Mouse (Mus musculus): ENCODE measurements around the gene Zfp341. TPM values are rescaled to one million over a fixed set of nuclear protein-coding genes. Genes with fewer than 3 reads are reported as not detected.

Gene Zfp341
- total and polyA plus RNA-seq, 3 experiments = 0.93 to 11.1 (median 5.4) TPM

- H3K9me3 ChIP-seq (replicated peaks) = peaks cover 3% of the 10 kb centered on the region; the same call in 1 of the 2 replicates
- no peak overlapping the region for H3K4me3 ChIP-seq (ENCODE audit: low read depth, low read length)
- TF ChIP-seq TAL1 (conservative IDR thresholded peaks at IDR 0.05; ENCODE audit: low read depth, low read length) = no peak
- TF ChIP-seq CTCF (IDR thresholded peaks at IDR 0.05; ENCODE audit: low read depth, low read length) = no peak
- no peak for TF ChIP-seq GATA2 (IDR thresholded peaks at IDR 0.05; ENCODE audit: borderline replicate concordance, low read depth, low read length)
- TF ChIP-seq POLR2AphosphoS5 (IDR thresholded peaks at IDR 0.05; ENCODE audit: insufficient replicate concordance, low read depth, low read length) = no peak
- TF ChIP-seq GATA1 (IDR thresholded peaks at IDR 0.05; ENCODE audit: borderline replicate concordance, low read length) = no peak
- peaks cover 14% of the 10 kb centered on the region for H3K27me3 ChIP-seq (ENCODE audit: insufficient read depth, low read length)
- ATAC-seq (ENCODE audit: extremely low read depth, insufficient number of reproducible peaks, low FRiP score, poor library complexity, severe bottlenecking) (no peak), DNase-seq (ENCODE audit: low spot score) (no peak)
- peaks cover 3% of the 10 kb centered on the region; the same call in 1 of the 2 replicates for H3K4me1 ChIP-seq (ENCODE audit: insufficient read depth, low read depth, low read length)
- peaks cover 44% of the 10 kb centered on the region for H3K36me3 ChIP-seq (replicated peaks)
Measured at GRCm38 (mm10) chr2:154646634-154647033, 33.5 kb downstream of the Zfp341 start.

DNA sequence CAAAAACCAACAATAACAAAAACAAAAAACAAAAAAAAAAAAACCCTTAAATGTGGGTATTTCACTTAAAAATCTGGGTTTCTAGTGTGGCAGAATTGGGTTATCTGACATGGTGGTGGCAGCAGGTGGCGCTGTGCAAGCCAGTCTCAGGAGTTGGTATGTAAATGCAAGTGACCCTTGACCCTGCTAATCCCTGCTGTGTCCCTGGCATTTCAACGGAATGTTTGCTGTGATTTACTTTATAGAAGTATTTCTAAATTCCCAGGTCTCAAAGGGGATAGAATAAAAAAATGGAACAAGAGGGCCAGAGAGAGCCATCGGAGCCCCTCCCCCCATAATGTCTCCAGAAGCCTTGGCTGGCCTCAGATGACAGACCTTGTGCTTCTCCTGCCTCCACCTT is 35.0 kb downstream of the Zfp341 start:
- no peak for TF ChIP-seq POLR2AphosphoS5 (IDR thresholded peaks at IDR 0.05; ENCODE audit: insufficient replicate concordance, low read depth, low read length)
- TF ChIP-seq CTCF (IDR thresholded peaks at IDR 0.05; ENCODE audit: low read depth, low read length) = no peak
- no peak for TF ChIP-seq GATA1 (IDR thresholded peaks at IDR 0.05; ENCODE audit: borderline replicate concordance, low read length)
- TF ChIP-seq TAL1 (conservative IDR thresholded peaks at IDR 0.05; ENCODE audit: low read depth, low read length) = no peak
- TF ChIP-seq GATA2 (IDR thresholded peaks at IDR 0.05; ENCODE audit: borderline replicate concordance, low read depth, low read length) = no peak
- peaks cover 3% of the 10 kb centered on the region; the same call in 1 of the 2 replicates for H3K9me3 ChIP-seq (replicated peaks)
- H3K36me3 ChIP-seq (replicated peaks) = peaks cover 33% of the 10 kb centered on the region
- H3K27me3 ChIP-seq (ENCODE audit: insufficient read depth, low read length) = peaks cover 17% of the 10 kb centered on the region
- H3K4me1 ChIP-seq (ENCODE audit: insufficient read depth, low read depth, low read length) = peaks cover 3% of the 10 kb centered on the region; the same call in 1 of the 2 replicates
- DNase-seq (ENCODE audit: low spot score) (no peak), ATAC-seq (ENCODE audit: extremely low read depth, insufficient number of reproducible peaks, low FRiP score, poor library complexity, severe bottlenecking) (no peak)
- no peak overlapping the region for H3K4me3 ChIP-seq (ENCODE audit: low read depth, low read length)

DNA sequence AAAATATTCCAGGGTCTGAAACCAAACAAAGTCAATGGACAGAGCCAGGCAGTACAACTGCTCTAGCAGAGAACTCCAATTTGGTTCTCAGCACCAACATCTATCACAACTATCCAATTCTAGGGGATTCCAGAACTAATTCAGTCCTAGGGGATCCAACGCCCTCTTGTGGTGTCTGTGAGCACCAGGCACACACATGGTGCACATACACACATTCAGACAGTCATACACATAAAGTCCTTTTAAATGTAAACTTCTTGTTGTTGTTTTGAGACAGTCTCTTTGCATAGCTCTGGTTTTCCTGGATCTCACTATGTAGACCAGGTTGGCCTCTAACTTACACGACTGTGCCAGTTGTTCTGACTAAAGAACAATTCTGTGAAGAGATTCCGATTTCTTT is 37.3 kb downstream of the Zfp341 start:
- peaks cover 11% of the 10 kb centered on the region for H3K36me3 ChIP-seq (replicated peaks)
- no peak for DNase-seq (ENCODE audit: low spot score)
- peaks cover 3% of the 10 kb centered on the region; the same call in 1 of the 2 replicates for H3K9me3 ChIP-seq (replicated peaks)
- H3K4me3 ChIP-seq (ENCODE audit: low read depth, low read length) = no peak overlapping the region
- TF ChIP-seq GATA2 (IDR thresholded peaks at IDR 0.05; ENCODE audit: borderline replicate concordance, low read depth, low read length) = no peak
- TF ChIP-seq CTCF (IDR thresholded peaks at IDR 0.05; ENCODE audit: low read depth, low read length) = no peak
- no peak for TF ChIP-seq GATA1 (IDR thresholded peaks at IDR 0.05; ENCODE audit: borderline replicate concordance, low read length)
- no peak for TF ChIP-seq TAL1 (conservative IDR thresholded peaks at IDR 0.05; ENCODE audit: low read depth, low read length)
- no peak for TF ChIP-seq POLR2AphosphoS5 (IDR thresholded peaks at IDR 0.05; ENCODE audit: insufficient replicate concordance, low read depth, low read length)
- H3K4me1 ChIP-seq (ENCODE audit: insufficient read depth, low read depth, low read length) = 0 out of 2 replicates have a peak, but pooled peaks cover 3% of the 10 kb centered on the region
- ATAC-seq (ENCODE audit: extremely low read depth, insufficient number of reproducible peaks, low FRiP score, poor library complexity, severe bottlenecking) = no peak
- H3K27me3 ChIP-seq (ENCODE audit: insufficient read depth, low read length) = peaks cover 17% of the 10 kb centered on the region

DNA sequence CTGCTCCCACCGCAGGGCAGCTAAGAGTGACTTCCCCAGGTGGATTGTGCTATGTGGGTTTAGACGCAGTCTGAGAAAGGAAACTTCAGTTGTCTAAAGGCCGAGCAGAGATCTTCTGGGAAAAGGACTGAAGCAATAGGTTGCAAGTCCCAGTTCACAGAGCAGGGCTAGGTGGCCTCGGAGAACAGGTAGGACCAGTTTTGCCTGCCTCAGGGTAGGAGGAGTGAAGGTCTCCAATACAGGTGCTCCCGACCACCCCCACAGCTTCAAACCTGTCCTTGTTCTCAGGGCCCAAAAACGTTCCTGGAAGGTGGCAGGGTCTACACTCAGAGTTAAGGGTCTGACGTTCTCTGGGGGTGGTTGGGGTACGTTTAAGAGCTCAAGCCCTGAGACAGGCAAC is 38.3 kb downstream of the Zfp341 start, which contains the start of gene Chmp4b:
Chmp4b (plus strand) TSS at position 343 of the 400 bp plus-strand sequence.
- H3K4me1 ChIP-seq (ENCODE audit: insufficient read depth, low read depth, low read length) = peaks cover 10% of the 10 kb centered on the region
- peaks cover 17% of the 10 kb centered on the region for H3K27me3 ChIP-seq (ENCODE audit: insufficient read depth, low read length)
- ATAC-seq (ENCODE audit: extremely low read depth, insufficient number of reproducible peaks, low FRiP score, poor library complexity, severe bottlenecking) = no peak
- no peak within 1 kb of the TSS for H3K4me3 ChIP-seq (ENCODE audit: low read depth, low read length)
- TF ChIP-seq GATA1 (IDR thresholded peaks at IDR 0.05; ENCODE audit: borderline replicate concordance, low read length) (no peak), POLR2AphosphoS5 (IDR thresholded peaks at IDR 0.05; ENCODE audit: insufficient replicate concordance, low read depth, low read length) (no peak), CTCF (IDR thresholded peaks at IDR 0.05; ENCODE audit: low read depth, low read length) (no peak), TAL1 (conservative IDR thresholded peaks at IDR 0.05; ENCODE audit: low read depth, low read length) (no peak), GATA2 (IDR thresholded peaks at IDR 0.05; ENCODE audit: borderline replicate concordance, low read depth, low read length) (no peak)
- H3K36me3 ChIP-seq (replicated peaks) = peaks cover 2% of the 10 kb centered on the region
- DNase-seq (ENCODE audit: low spot score) = no peak
- H3K9me3 ChIP-seq (replicated peaks) = peaks cover 3% of the 10 kb centered on the region; the same call in 1 of the 2 replicates

DNA sequence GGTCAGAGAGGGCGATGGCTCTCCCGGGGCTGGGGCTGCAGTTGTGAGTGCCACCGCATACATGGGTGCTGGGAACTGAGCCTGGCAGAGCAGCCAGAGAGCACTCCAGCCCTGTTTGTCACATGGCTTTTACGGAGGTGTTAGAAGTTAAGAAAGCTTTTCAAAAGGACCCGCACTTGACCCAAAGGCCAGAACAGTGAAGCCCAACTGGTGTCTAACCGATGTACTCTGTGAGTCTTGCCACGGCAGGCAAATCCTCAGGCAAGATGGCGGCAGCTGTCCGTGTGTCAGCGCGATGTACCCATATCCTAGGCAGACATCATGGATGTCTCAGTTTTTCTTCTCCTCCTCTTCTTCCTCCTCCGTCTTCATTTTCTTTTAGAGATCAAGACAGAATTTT is 41.9 kb downstream of the Zfp341 start:
- H3K36me3 ChIP-seq (replicated peaks) = peaks cover 13% of the 10 kb centered on the region
- ATAC-seq (ENCODE audit: extremely low read depth, insufficient number of reproducible peaks, low FRiP score, poor library complexity, severe bottlenecking) (no peak), DNase-seq (ENCODE audit: low spot score) (no peak)
- H3K4me3 ChIP-seq (ENCODE audit: low read depth, low read length) = no peak overlapping the region
- H3K9me3 ChIP-seq (replicated peaks) = peaks cover 3% of the 10 kb centered on the region; the same call in 1 of the 2 replicates
- peaks cover 14% of the 10 kb centered on the region for H3K27me3 ChIP-seq (ENCODE audit: insufficient read depth, low read length)
- peaks cover 25% of the 10 kb centered on the region for H3K4me1 ChIP-seq (ENCODE audit: insufficient read depth, low read depth, low read length)
- TF ChIP-seq TAL1 (conservative IDR thresholded peaks at IDR 0.05; ENCODE audit: low read depth, low read length) (no peak), GATA1 (IDR thresholded peaks at IDR 0.05; ENCODE audit: borderline replicate concordance, low read length) (no peak), GATA2 (IDR thresholded peaks at IDR 0.05; ENCODE audit: borderline replicate concordance, low read depth, low read length) (no peak), POLR2AphosphoS5 (IDR thresholded peaks at IDR 0.05; ENCODE audit: insufficient replicate concordance, low read depth, low read length) (no peak), CTCF (IDR thresholded peaks at IDR 0.05; ENCODE audit: low read depth, low read length) (no peak)

GRCm38 (mm10) chr2:154655878-154656414 is 42.8 kb downstream of the Zfp341 start:
- H3K9me3 ChIP-seq (replicated peaks) = no peaks in the 10 kb centered on the region
- ATAC-seq (ENCODE audit: extremely low read depth, insufficient number of reproducible peaks, low FRiP score, poor library complexity, severe bottlenecking) (no peak), DNase-seq (ENCODE audit: low spot score) (no peak)
- peaks cover 7% of the 10 kb centered on the region for H3K27me3 ChIP-seq (ENCODE audit: insufficient read depth, low read length)
- TF ChIP-seq POLR2AphosphoS5 (IDR thresholded peaks at IDR 0.05; ENCODE audit: insufficient replicate concordance, low read depth, low read length) = no peak
- TF ChIP-seq GATA1 (IDR thresholded peaks at IDR 0.05; ENCODE audit: borderline replicate concordance, low read length) = no peak
- TF ChIP-seq CTCF (IDR thresholded peaks at IDR 0.05; ENCODE audit: low read depth, low read length) = no peak
- TF ChIP-seq GATA2 (IDR thresholded peaks at IDR 0.05; ENCODE audit: borderline replicate concordance, low read depth, low read length) = no peak
- TF ChIP-seq TAL1 (conservative IDR thresholded peaks at IDR 0.05; ENCODE audit: low read depth, low read length) = no peak
- peaks cover 34% of the 10 kb centered on the region for H3K4me1 ChIP-seq (ENCODE audit: insufficient read depth, low read depth, low read length)
- peaks cover 22% of the 10 kb centered on the region for H3K36me3 ChIP-seq (replicated peaks)
- H3K4me3 ChIP-seq (ENCODE audit: low read depth, low read length) = no peak overlapping the region; the same call in 1 of the 2 replicates

Data from G1E (cell line).